Mouse (Mus musculus) embryonic facial prominence, embryonic 14.5 days (tissue): ENCODE measurements at regions not wholly inside any gene's neighbourhood (a gene's known extent, or its start where the extent isn't known, plus 50 kb on each side); places are given as distances from the start of the nearest gene placed in this dataset.

Source experiments
- ATAC-seq: fragments of 200-750 bp; cut with Nextera tagmentation; 2 replicates; pipeline ENCODE4 v1.8.0; 2017; ENCODE audit warnings: low read depth, moderate number of reproducible peaks, moderate TSS enrichment
- DNase-seq: peaks from one replicate; pipeline ENCODE4 v3.0.0-alpha.2; 2015; ENCODE audit warnings: low spot score
- H3K27ac ChIP-seq: fragments of 300-500 bp; sonication (generic); replicated peaks from 2 replicates; pipeline ENCODE4 v1.5.1; 2014; ENCODE audit warnings: low read depth, mild to moderate bottlenecking, low read length, moderate library complexity
- H3K27me3 ChIP-seq: fragments of 300-500 bp; sonication (generic); replicated peaks from 2 replicates; pipeline ENCODE4 v1.6.1; 2014; ENCODE audit warnings: low read length; ENCODE audit not compliant: control insufficient read depth, insufficient read depth
- H3K36me3 ChIP-seq: fragments of 300-500 bp; sonication (generic); 2 replicates; pipeline ENCODE4 v1.6.1; 2014; ENCODE audit warnings: low read length, mixed read lengths; ENCODE audit not compliant: control insufficient read depth, insufficient read depth
- H3K4me1 ChIP-seq: fragments of 300-500 bp; sonication (generic); 2 replicates; pipeline ENCODE4 v1.6.1; 2014; ENCODE audit warnings: antibody characterized with exemption, low read length; ENCODE audit not compliant: control insufficient read depth, insufficient read depth
- H3K4me2 ChIP-seq: fragments of 300-500 bp; sonication (generic); 2 replicates; pipeline ENCODE4 v1.6.1; 2014; ENCODE audit warnings: low read depth, mild to moderate bottlenecking, low read length, moderate library complexity, mixed read lengths
- H3K4me3 ChIP-seq: fragments of 300-500 bp; sonication (generic); 2 replicates; pipeline ENCODE4 v1.5.1; 2014; ENCODE audit warnings: low read depth, mild to moderate bottlenecking, low read length
- H3K9ac ChIP-seq: fragments of 300-500 bp; sonication (generic); 2 replicates; pipeline ENCODE4 v1.6.1; 2014; ENCODE audit warnings: low read depth, mild to moderate bottlenecking, low read length, moderate library complexity, mixed read lengths
- H3K9me3 ChIP-seq: fragments of 300-500 bp; sonication (generic); 2 replicates; pipeline ENCODE4 v1.6.1; 2016; ENCODE audit warnings: low read length; ENCODE audit not compliant: control insufficient read depth
- WGBS: fragments of 180-500 bp; shearing (Covaris S2); extraction: QIAGEN DNeasy Blood & Tissue Kit; methylation state at CpG from one replicate; pipeline ENCODE4 v1.1.7; 2014; 5-methylcytosine and 5-hydroxymethylcytosine counted together

DNA sequence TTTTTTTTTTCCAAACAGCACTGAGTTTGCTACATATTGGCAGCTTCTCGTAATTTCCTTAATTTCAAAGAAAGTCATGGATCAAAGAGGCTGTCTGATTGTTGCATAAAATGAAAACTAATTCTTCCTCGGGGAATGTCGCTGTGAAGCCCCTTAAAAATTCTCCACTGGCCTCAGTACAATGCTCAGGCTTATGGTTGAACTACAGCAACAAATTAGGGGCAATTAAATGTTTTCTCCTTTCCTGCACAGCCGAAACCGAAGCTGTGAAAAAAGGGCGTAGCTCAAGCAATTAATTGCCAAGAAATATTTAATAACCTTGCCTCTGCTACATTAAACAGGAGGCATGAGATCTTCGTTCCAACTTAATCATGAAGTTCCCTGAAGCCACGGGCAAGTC lies 61.8 kb downstream of the Csl start:
- Histone ChIP-seq H3K9ac (no peak overlapping the region), H3K4me3 (no peak overlapping the region), H3K36me3 (no peaks in the 10 kb centered on the region), H3K4me2 (no peak overlapping the region), H3K27me3 (no peaks in the 10 kb centered on the region), H3K4me1 (no peaks in the 10 kb centered on the region), H3K9me3 (no peaks in the 10 kb centered on the region), H3K27ac (no peak overlapping the region)
- WGBS: 53% methylated on average over 8 of the region's 8 CpGs
- peak; percentile 44 for DNase-seq
- no peak for ATAC-seq

DNA sequence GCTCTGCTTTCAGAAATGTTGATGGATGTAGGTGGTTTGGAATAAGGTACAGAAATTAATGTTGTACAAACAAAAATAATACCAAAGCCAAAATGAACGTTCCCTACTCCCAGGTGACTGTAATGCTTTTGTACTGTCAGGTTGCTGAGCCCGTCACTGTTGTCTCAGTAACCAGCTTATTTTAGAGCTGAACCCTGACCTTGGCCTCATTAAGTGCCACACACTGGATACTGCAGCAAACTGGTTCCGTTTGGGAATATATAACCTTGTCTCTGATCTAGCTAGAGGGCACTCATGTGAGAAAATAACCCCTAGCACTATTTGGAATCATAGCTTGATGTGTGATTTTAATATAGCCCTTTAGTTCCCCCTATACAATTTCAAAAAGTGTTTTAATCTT lies 60.0 kb downstream of the Csl start:
- Histone ChIP-seq H3K27me3 (no peaks in the 10 kb centered on the region), H3K9ac (no peak overlapping the region), H3K4me2 (no peak overlapping the region), H3K4me1 (no peaks in the 10 kb centered on the region), H3K27ac (no peak overlapping the region), H3K36me3 (no peaks in the 10 kb centered on the region), H3K4me3 (no peak overlapping the region), H3K9me3 (no peaks in the 10 kb centered on the region)
- 26% methylated on average over 3 of the region's 3 CpGs for whole genome bisulfite sequencing
- ATAC-seq (no peak), DNase-seq (no peak)

DNA sequence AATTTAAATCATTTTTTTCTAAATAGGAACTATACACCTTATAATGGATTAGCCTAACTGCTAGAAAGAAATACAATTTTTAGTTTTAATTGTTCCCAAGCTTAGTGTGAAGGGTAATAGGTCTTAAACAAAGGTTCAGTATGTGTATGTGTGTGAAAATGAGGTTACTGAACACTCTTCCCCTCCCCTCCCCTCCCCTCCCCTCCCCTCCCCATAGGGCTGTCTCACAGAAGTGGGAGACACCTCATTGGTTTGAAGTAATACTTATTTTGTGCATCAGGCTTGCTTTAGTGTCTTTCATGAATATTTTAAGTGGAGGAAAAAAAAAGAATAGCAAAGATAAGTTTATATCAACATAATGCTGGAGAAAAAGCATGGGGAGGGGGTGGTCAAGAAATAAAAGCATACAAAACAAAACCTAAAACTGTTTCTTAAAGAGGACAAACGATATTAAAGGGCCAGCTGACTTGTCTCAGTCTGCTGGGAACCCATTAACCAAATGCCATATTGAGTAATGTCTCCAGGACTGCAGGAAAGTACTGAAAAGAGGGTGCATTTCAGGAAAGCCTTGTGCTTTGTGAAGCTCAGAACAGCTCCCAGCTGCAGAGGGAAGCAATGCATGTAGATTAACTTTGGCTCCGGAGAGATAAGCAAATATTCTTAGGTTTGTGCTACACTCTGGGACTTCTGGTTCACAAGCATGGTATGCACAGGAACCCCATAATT lies 59.2 kb downstream of the Csl start:
- H3K4me3 ChIP-seq: no peak overlapping the region
- ATAC-seq (no peak), DNase-seq (no peak)
- H3K27ac ChIP-seq: no peak overlapping the region
- no peaks in the 10 kb centered on the region for H3K36me3 ChIP-seq
- no peaks in the 10 kb centered on the region for H3K27me3 ChIP-seq
- H3K9me3 ChIP-seq: no peaks in the 10 kb centered on the region
- H3K4me2 ChIP-seq: no peak overlapping the region
- H3K9ac ChIP-seq: no peak overlapping the region
- H3K4me1 ChIP-seq: no peaks in the 10 kb centered on the region
- WGBS: 41% methylated on average over 2 of the region's 2 CpGs
